Mouse (Mus musculus) thymus, adult 2 months (tissue): ENCODE results near the gene Alas2.

Experiments used
- CTCF ChIP-seq: fragments of 200-500 bp; IDR thresholded peaks from 2 replicates; pipeline ENCODE4 v1.5.1; 2012; ENCODE audit warnings: mild to moderate bottlenecking, control low read depth, low read length, moderate library complexity, borderline replicate concordance; ENCODE audit not compliant: control insufficient read depth, poor library complexity, insufficient read depth; ENCODE audit errors: extremely low read depth
- POLR2A ChIP-seq: fragments of 200-500 bp; IDR thresholded peaks from 2 replicates; pipeline ENCODE4 v1.6.1; 2012; ENCODE audit warnings: mild to moderate bottlenecking, low read length, control low read depth, moderate library complexity; ENCODE audit not compliant: control insufficient read depth, poor library complexity, insufficient read depth; ENCODE audit errors: extremely low read depth

DNA sequence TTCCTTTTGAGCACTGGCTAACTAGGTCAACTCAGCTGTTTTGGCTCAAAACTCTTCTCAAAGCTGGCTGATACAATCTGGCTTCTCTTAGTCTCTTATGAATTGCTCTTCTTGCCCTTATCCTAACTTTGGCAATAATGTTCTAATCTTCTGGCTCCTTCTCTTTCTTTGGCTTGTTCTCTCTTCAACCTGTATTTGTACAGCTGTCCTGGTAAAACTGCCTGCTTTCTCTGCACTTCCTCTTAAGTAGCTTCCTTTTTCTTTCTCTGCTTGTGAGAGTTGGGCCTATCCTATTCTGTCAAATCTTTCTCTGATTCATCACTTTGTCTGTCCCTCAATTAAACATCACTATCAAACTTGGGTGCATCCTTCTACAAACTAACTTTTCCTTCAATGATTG, 5.5 kb upstream of the Alas2 start:
- TF ChIP-seq POLR2A (no peak), CTCF (no peak)
